In genomic region chr19:16437906-16438305, GRCm38 (mm10) we compare ENCODE assay signal across 11 mouse cellular contexts. TPM values are rescaled to one million over a fixed set of nuclear protein-coding genes. Genes with fewer than 3 reads are reported as not detected.
DNase-seq lines count a peak whose midpoint lies in the region; ATAC-seq and TF ChIP-seq lines count a peak whose summit lies in the region.
"Had no signal": no experiment of that assay in that cellular context is flagged by ENCODE, and none has a peak within 500 bp of the region (broad histone marks: within the 10 kb centered on the region; RNA-seq: fewer than 3 reads in every experiment).

No protein-coding gene starts in this region.

- H3K4me3 ChIP-seq in heart, embryonic 13.5 days = no peak overlapping the region
- H3K4me3 ChIP-seq in neural tube, embryonic 15.5 days (replicated peaks) = no peak overlapping the region
- H3K4me3 ChIP-seq in kidney, embryonic 15.5 days (replicated peaks) = 0 out of 2 replicates have a peak overlapping the region, but pooled peaks have one; percentile 0
- H3K4me3 ChIP-seq in stomach, postnatal 0 days (ENCODE audit: low read depth, low read length) = no peak overlapping the region
- no peak overlapping the region for H3K4me3 ChIP-seq in cerebellum, adult 2 months (replicated peaks; ENCODE audit: insufficient read depth, low read depth, low read length)
- H3K4me3 ChIP-seq: limb, embryonic 12.5 days had no signal

- ATAC-seq in heart, embryonic 13.5 days (ENCODE audit: extremely low read depth, insufficient number of reproducible peaks, low FRiP score, low TSS enrichment) = no peak; the same call in 1 of the 2 replicates
- ATAC-seq in neural tube, embryonic 15.5 days (ENCODE audit: low FRiP score) = no peak
- no peak; the same call in 1 of the 2 replicates for ATAC-seq in kidney, embryonic 15.5 days (replicated peaks; ENCODE audit: low FRiP score)
- ATAC-seq in stomach, postnatal 0 days (ENCODE audit: low FRiP score, low TSS enrichment) = no peak
- ATAC-seq: CD4-positive, CD25-positive, alpha-beta regulatory T cell, adult 4 months; hindbrain, embryonic 16.5 days had no signal

- H3K4me2 ChIP-seq in heart, embryonic 13.5 days = 0 out of 2 replicates have a peak overlapping the region, but pooled peaks have one; percentile 4
- H3K4me2 ChIP-seq in neural tube, embryonic 15.5 days = no peak overlapping the region
- peak overlapping the region; percentile 85 for H3K4me2 ChIP-seq in kidney, embryonic 15.5 days
- peak overlapping the region; percentile 86; the same call in 1 of the 2 replicates for H3K4me2 ChIP-seq in stomach, postnatal 0 days (replicated peaks; ENCODE audit: low read depth)
- H3K4me2 ChIP-seq: limb, embryonic 12.5 days had no signal

- TF ChIP-seq EP300 in stomach, postnatal 0 days (optimal IDR thresholded peaks at IDR 0.05) = no peak

- H3K27ac ChIP-seq in heart, embryonic 13.5 days (replicated peaks) = no peak overlapping the region
- no peak overlapping the region for H3K27ac ChIP-seq in neural tube, embryonic 15.5 days (replicated peaks)
- H3K27ac ChIP-seq in kidney, embryonic 15.5 days = peak overlapping the region; percentile 70
- H3K27ac ChIP-seq in stomach, postnatal 0 days (replicated peaks) = no peak overlapping the region
- H3K27ac ChIP-seq in cerebellum, adult 2 months (ENCODE audit: insufficient read depth, low read length) = no peak overlapping the region
- H3K27ac ChIP-seq: limb, embryonic 12.5 days had no signal

- no peaks in the 10 kb centered on the region for H3K9me3 ChIP-seq in heart, embryonic 13.5 days
- no peaks in the 10 kb centered on the region for H3K9me3 ChIP-seq in neural tube, embryonic 15.5 days (replicated peaks)
- H3K9me3 ChIP-seq in kidney, embryonic 15.5 days (replicated peaks) = no peaks in the 10 kb centered on the region
- H3K9me3 ChIP-seq in stomach, postnatal 0 days (ENCODE audit: control insufficient read depth, low read length) = no peaks in the 10 kb centered on the region
- H3K9me3 ChIP-seq: limb, embryonic 12.5 days had no signal

- TF ChIP-seq POLR2A in cerebellum, adult 2 months (IDR thresholded peaks at IDR 0.05; ENCODE audit: borderline replicate concordance, insufficient read depth, low read length) = no peak

- peaks cover 41% of the 10 kb centered on the region for H3K27me3 ChIP-seq in heart, embryonic 13.5 days (replicated peaks)
- H3K27me3 ChIP-seq in neural tube, embryonic 15.5 days (replicated peaks) = peaks cover 53% of the 10 kb centered on the region
- H3K27me3 ChIP-seq in kidney, embryonic 15.5 days = peaks cover 18% of the 10 kb centered on the region
- H3K27me3 ChIP-seq in stomach, postnatal 0 days (ENCODE audit: control insufficient read depth, insufficient read depth, low read length) = no peaks in the 10 kb centered on the region
- no peaks in the 10 kb centered on the region for H3K27me3 ChIP-seq in cerebellum, adult 2 months (ENCODE audit: control insufficient read depth, insufficient read depth, low read length)

- peaks cover 49% of the 10 kb centered on the region for H3K4me1 ChIP-seq in heart, embryonic 13.5 days
- peaks cover 25% of the 10 kb centered on the region for H3K4me1 ChIP-seq in neural tube, embryonic 15.5 days
- peaks cover 51% of the 10 kb centered on the region for H3K4me1 ChIP-seq in kidney, embryonic 15.5 days
- H3K4me1 ChIP-seq in stomach, postnatal 0 days (replicated peaks; ENCODE audit: control insufficient read depth, insufficient read depth) = peaks cover 5% of the 10 kb centered on the region; the same call in 1 of the 2 replicates
- H3K4me1 ChIP-seq in cerebellum, adult 2 months (ENCODE audit: control insufficient read depth, insufficient read depth, low read length) = no peaks in the 10 kb centered on the region

- no peak for TF ChIP-seq CTCF in stomach, postnatal 0 days (IDR thresholded peaks at IDR 0.05; ENCODE audit: low read depth)
- TF ChIP-seq CTCF in cerebellum, adult 2 months (IDR thresholded peaks at IDR 0.05; ENCODE audit: borderline replicate concordance, insufficient read depth, low read depth, low read length) = no peak

- no peak overlapping the region for H3K9ac ChIP-seq in heart, embryonic 13.5 days
- H3K9ac ChIP-seq in neural tube, embryonic 15.5 days (replicated peaks) = no peak overlapping the region
- H3K9ac ChIP-seq in kidney, embryonic 15.5 days = no peak overlapping the region
- H3K9ac ChIP-seq in stomach, postnatal 0 days (ENCODE audit: low read length) = no peak overlapping the region
- H3K9ac ChIP-seq: limb, embryonic 12.5 days had no signal

- WGBS in heart, embryonic 13.5 days = 41% methylated on average over 5 of the region's 5 CpGs
- 66% methylated on average over 5 of the region's 5 CpGs for WGBS in neural tube, embryonic 15.5 days
- 46% methylated on average over 5 of the region's 5 CpGs for WGBS in kidney, embryonic 15.5 days
- WGBS in stomach, postnatal 0 days = 57% methylated on average over 5 of the region's 5 CpGs
- 91% methylated on average over 5 of the region's 5 CpGs for WGBS in cerebellum, adult 2 months

- H3K36me3 ChIP-seq in heart, embryonic 13.5 days = no peaks in the 10 kb centered on the region
- H3K36me3 ChIP-seq in neural tube, embryonic 15.5 days = no peaks in the 10 kb centered on the region
- H3K36me3 ChIP-seq in kidney, embryonic 15.5 days = no peaks in the 10 kb centered on the region
- H3K36me3 ChIP-seq in stomach, postnatal 0 days (ENCODE audit: control insufficient read depth, insufficient read depth, low read length) = no peaks in the 10 kb centered on the region
- H3K36me3 ChIP-seq: limb, embryonic 12.5 days had no signal

- no peak for DNase-seq in heart, adult 18-20 months
- DNase-seq in neural tube, embryonic 10.5 days (ENCODE audit: extremely low spot score, low spot score) = peak; percentile 15
- DNase-seq in stomach, postnatal 0 days (ENCODE audit: low spot score) = peak; percentile 16
- no peak for DNase-seq in cerebellum, adult 2 months
- DNase-seq in cerebellum, postnatal 36 days = no peak

RNA-seq across cellular contexts. Expression of gene Gna14, which starts 2.3 kb away (rescaled TPM):
- 1.1 and 1.6 TPM in 2 replicates for polyA plus RNA-seq in heart, embryonic 13.5 days (2015; fragmentation: Nextera tagmentation; extraction: Ambion mirVana)
- total RNA-seq in heart, adult 18-20 months (2021) = under 1 TPM; 0.27 to 0.67 TPM
- polyA plus RNA-seq in neural tube, embryonic 15.5 days (2015; fragmentation: Nextera tagmentation; extraction: Ambion mirVana) = 2.6 and 3.3 TPM in 2 replicates
- polyA plus RNA-seq in kidney, embryonic 15.5 days (2015; fragmentation: Nextera tagmentation; extraction: Ambion mirVana) = 10.0 and 10.5 TPM in 2 replicates
- polyA plus RNA-seq in stomach, postnatal 0 days (2015; fragmentation: Nextera tagmentation; extraction: Ambion mirVana) = 9.0 and 11.7 TPM in 2 replicates
- polyA plus RNA-seq in cerebellum, adult 2 months (2012; rRNA removed) = 0.44 and 0.64 TPM in 2 replicates

Comparison
In these comparisons a context has a peak if more than half of its experiments do, and no peak if none do; other contexts are left out.
1. DNase-seq: peak in neural tube, embryonic 10.5 days (single experiment) and stomach, postnatal 0 days (single experiment); none in heart, adult 18-20 months (0 of 2), cerebellum, adult 2 months (0 of 2) and cerebellum, postnatal 36 days (0 of 2).